Mouse (Mus musculus) stomach, embryonic 14.5 days (tissue): ENCODE results near the gene Atp6v1fnb. TPM values are rescaled to one million over a fixed set of nuclear protein-coding genes. Genes with fewer than 3 reads are reported as not detected.

Source experiments
- ATAC-seq: fragments of 200-750 bp; cut with Nextera tagmentation; 2 replicates; pipeline ENCODE4 v1.8.0; 2017; ENCODE audit warnings: low read depth, moderate TSS enrichment; ENCODE audit not compliant: insufficient number of reproducible peaks, insufficient read depth, low FRiP score
- H3K27ac ChIP-seq: fragments of 300-500 bp; sonication (generic); 2 replicates; pipeline ENCODE4 v1.5.1; 2014; ENCODE audit warnings: mild to moderate bottlenecking, low read length, moderate library complexity, mixed read lengths
- H3K27me3 ChIP-seq: fragments of 300-500 bp; sonication (generic); 2 replicates; pipeline ENCODE4 v1.6.1; 2014; ENCODE audit warnings: low read length, control low read depth, mixed read lengths; ENCODE audit not compliant: control insufficient read depth, insufficient read depth
- H3K36me3 ChIP-seq: fragments of 300-500 bp; sonication (generic); 2 replicates; pipeline ENCODE4 v1.6.1; 2014; ENCODE audit warnings: mild to moderate bottlenecking, control low read depth, low read length, moderate library complexity, mixed read lengths; ENCODE audit not compliant: control insufficient read depth, insufficient read depth
- H3K4me1 ChIP-seq: fragments of 300-500 bp; sonication (generic); 2 replicates; pipeline ENCODE4 v1.6.1; 2014; ENCODE audit warnings: low read length, control low read depth, mixed read lengths; ENCODE audit not compliant: control insufficient read depth, insufficient read depth
- H3K4me2 ChIP-seq: fragments of 300-500 bp; sonication (generic); replicated peaks from 2 replicates; pipeline ENCODE4 v1.6.1; 2014; ENCODE audit warnings: low read depth, low read length, control low read depth
- H3K4me3 ChIP-seq: fragments of 300-500 bp; sonication (generic); 2 replicates; pipeline ENCODE4 v1.5.1; 2014; ENCODE audit warnings: low read depth, low read length, control low read depth
- H3K9ac ChIP-seq: fragments of 300-500 bp; sonication (generic); replicated peaks from 2 replicates; pipeline ENCODE4 v1.6.1; 2014; ENCODE audit warnings: low read depth, mild to moderate bottlenecking, control low read depth, low read length, moderate library complexity, mixed read lengths
- H3K9me3 ChIP-seq: fragments of 300-500 bp; sonication (generic); 2 replicates; pipeline ENCODE4 v1.6.1; 2016; ENCODE audit warnings: low read depth, low read length, control low read depth; ENCODE audit not compliant: control insufficient read depth
- WGBS: fragments of 180-500 bp; shearing (Covaris S2); extraction: QIAGEN DNeasy Blood & Tissue Kit; methylation state at CpG from one replicate; pipeline ENCODE4 v1.1.7; 2014; 5-methylcytosine and 5-hydroxymethylcytosine counted together
- polyA plus RNA-seq: library from polyadenylated mRNA; unstranded; fragments of >200 nt; fragmentation: Nextera tagmentation; extraction: Ambion mirVana; gene quantifications from 2 replicates; pipeline ENCODE4 v1.2.1, GENCODE M21; 2014

Atp6v1fnb gene
- polyA plus RNA-seq, 1 experiment from 2014 or later, result not detected

DNA sequence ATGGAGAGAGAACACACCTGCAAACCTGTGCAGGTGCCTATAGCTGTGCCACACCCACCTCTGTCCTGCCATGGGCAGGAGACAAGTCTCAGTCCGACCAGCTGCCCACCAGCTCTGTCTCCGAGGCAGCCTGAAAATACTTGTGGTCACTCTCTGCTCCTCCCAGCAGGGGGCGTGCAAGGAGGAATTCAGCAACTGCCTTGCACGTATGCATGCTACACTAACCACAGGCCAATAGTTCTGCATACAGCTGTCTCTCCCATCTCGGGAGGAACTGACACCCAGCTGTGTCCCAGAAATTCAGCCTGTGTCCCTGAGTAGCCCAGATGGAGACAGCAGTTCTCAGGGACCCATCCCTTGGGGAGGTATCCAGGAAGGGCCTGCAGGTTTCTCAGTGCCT, 45.9 kb downstream of the Atp6v1fnb start:
- ATAC-seq, result peak; percentile 21; the same call in 1 of the 2 replicates
- 8% methylated on average over 5 of the region's 5 CpGs for WGBS

DNA sequence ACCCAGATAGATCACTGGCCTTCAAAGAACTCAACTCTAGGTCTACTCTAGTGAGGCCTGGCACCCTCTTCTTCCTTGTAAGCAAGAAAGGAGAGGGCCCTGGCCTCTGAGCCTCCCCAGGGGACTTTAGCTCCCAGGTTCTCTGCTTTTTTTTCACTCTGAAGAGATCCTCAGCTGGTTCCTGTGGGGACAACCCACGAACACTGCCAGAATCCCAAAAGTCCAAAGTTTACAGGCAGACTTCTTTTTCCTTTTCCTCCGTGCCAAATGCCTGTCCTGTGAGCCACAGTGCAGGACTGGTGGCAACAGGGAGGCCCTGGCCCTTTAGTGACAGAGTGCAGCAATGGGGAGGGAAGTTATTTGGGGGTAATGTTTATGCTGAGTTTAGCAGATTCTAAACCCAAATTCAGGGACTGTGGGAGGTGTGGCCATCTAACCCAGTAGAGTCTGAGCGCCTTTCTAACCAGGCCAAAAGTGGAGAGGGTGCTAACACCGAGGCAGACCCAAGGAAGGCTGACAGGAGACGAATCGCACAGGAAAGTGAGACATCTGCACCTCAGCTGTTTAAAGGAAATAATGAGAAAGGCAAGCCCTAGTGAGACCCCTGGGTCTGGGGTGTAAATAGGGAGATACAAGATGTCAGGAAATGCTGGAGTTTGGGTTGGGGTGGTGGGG, 51.5 kb downstream of the Atp6v1fnb start:
- H3K9me3 ChIP-seq, result no peaks in the 10 kb centered on the region
- no peak overlapping the region for H3K4me2 ChIP-seq
- peaks cover 7% of the 10 kb centered on the region for H3K27me3 ChIP-seq
- 47% methylated on average over 6 of the region's 6 CpGs for WGBS
- no peak overlapping the region for H3K9ac ChIP-seq
- no peak overlapping the region for H3K4me3 ChIP-seq
- H3K27ac ChIP-seq, result no peak overlapping the region
- H3K4me1 ChIP-seq, result peaks cover 22% of the 10 kb centered on the region
- ATAC-seq, result no peak
- H3K36me3 ChIP-seq, result no peaks in the 10 kb centered on the region

More for the DNA sequence above, 45.9 kb downstream of the Atp6v1fnb start:
- H3K4me1 ChIP-seq, result peaks cover 9% of the 10 kb centered on the region; the same call in 1 of the 2 replicates
- H3K9ac ChIP-seq, result no peak overlapping the region
- H3K9me3 ChIP-seq, result no peaks in the 10 kb centered on the region
- no peaks in the 10 kb centered on the region for H3K27me3 ChIP-seq
- no peaks in the 10 kb centered on the region for H3K36me3 ChIP-seq
- no peak overlapping the region for H3K27ac ChIP-seq
- no peak overlapping the region for H3K4me2 ChIP-seq
- no peak overlapping the region for H3K4me3 ChIP-seq

Other genes with a start within 250 kb of the Atp6v1fnb start
- gene Hilpda, start 198.9 kb upstream of the Atp6v1fnb start, polyA plus RNA-seq, result 36.5 and 40.1 TPM in 2 replicates
- gene Fam71f2, start 191.8 kb upstream of the Atp6v1fnb start, polyA plus RNA-seq, result 0.60 and 0.68 TPM in 2 replicates
- not detected in 2 replicates for gene Fam71f1, start 152.3 kb upstream of the Atp6v1fnb start, polyA plus RNA-seq
- gene Calu, start 123.4 kb upstream of the Atp6v1fnb start, polyA plus RNA-seq, result 384 and 413 TPM in 2 replicates
- 1.3 and 1.5 TPM in 2 replicates for gene Opn1sw, start 83.0 kb upstream of the Atp6v1fnb start, polyA plus RNA-seq
- gene Ccdc136, start 75.1 kb upstream of the Atp6v1fnb start, polyA plus RNA-seq, result 22.0 and 29.5 TPM in 2 replicates
- 17.9 and 19.8 TPM in 2 replicates for gene Flnc, start 38.2 kb upstream of the Atp6v1fnb start, polyA plus RNA-seq
- gene Atp6v1f, start 3.7 kb upstream of the Atp6v1fnb start, polyA plus RNA-seq, result 235 and 266 TPM in 2 replicates
- gene Kcp, start 36.5 kb downstream of the Atp6v1fnb start, polyA plus RNA-seq, result 25.0 and 30.4 TPM in 2 replicates
- 6.4 and 7.2 TPM in 2 replicates for gene Irf5, start 55.2 kb downstream of the Atp6v1fnb start, polyA plus RNA-seq
- gene Tnpo3, start 138.4 kb downstream of the Atp6v1fnb start, polyA plus RNA-seq, result 91.3 and 92.2 TPM in 2 replicates
- gene Tspan33, start 222.8 kb downstream of the Atp6v1fnb start, polyA plus RNA-seq, result 2.2 and 2.3 TPM in 2 replicates